Mouse (Mus musculus) liver, adult 2 months (tissue): Measurements from ENCODE around the gene Itsn2. TPM values are rescaled to one million over a fixed set of nuclear protein-coding genes. Genes with fewer than 3 reads are reported as not detected.
"Not testable (repeated sequence)": the region's sequence is repeated elsewhere in the genome, so short reads cannot be mapped to it uniquely, and the experiment has no call there.

Experiments used
- DNase-seq: peaks from one replicate; pipeline ENCODE4 v3.0.0-alpha.2; 2011; ENCODE audit warnings: low read depth, low spot score; ENCODE audit errors: extremely low read depth
- H3K27ac ChIP-seq: fragments of 200-500 bp; replicated peaks from 2 replicates; pipeline ENCODE4 v1.5.1; 2012; ENCODE audit warnings: low read depth, mild to moderate bottlenecking, control low read depth, inconsistent platforms, low read length; ENCODE audit not compliant: insufficient read depth
- H3K27me3 ChIP-seq: fragments of 200-500 bp; 2 replicates; pipeline ENCODE4 v1.6.1; 2012; ENCODE audit warnings: mild to moderate bottlenecking, moderate library complexity, low read length, inconsistent platforms; ENCODE audit not compliant: control insufficient read depth, insufficient read depth
- H3K36me3 ChIP-seq: fragments of 200-500 bp; 2 replicates; pipeline ENCODE4 v1.6.1; 2012; ENCODE audit warnings: low read length, inconsistent platforms; ENCODE audit not compliant: control insufficient read depth, insufficient read depth
- H3K4me1 ChIP-seq: fragments of 200-500 bp; 2 replicates; pipeline ENCODE4 v1.6.1; 2011; ENCODE audit warnings: low read length; ENCODE audit not compliant: control insufficient read depth, insufficient read depth
- H3K4me3 ChIP-seq: fragments of 200-500 bp; 2 replicates; pipeline ENCODE4 v1.5.1; 2011; ENCODE audit warnings: low read depth, mild to moderate bottlenecking, control low read depth, low read length, moderate library complexity; ENCODE audit not compliant: insufficient read depth
- H3K79me2 ChIP-seq: fragments of 200-500 bp; 2 replicates; pipeline ENCODE4 v1.6.1; 2012; ENCODE audit warnings: inconsistent platforms, mild to moderate bottlenecking, low read length, moderate library complexity; ENCODE audit not compliant: control insufficient read depth, insufficient read depth
- H3K9ac ChIP-seq: fragments of 200-500 bp; 2 replicates; pipeline ENCODE4 v1.6.1; 2012; ENCODE audit warnings: low read depth, mild to moderate bottlenecking, control low read depth, inconsistent platforms, low read length
- CTCF ChIP-seq: fragments of 200-500 bp; IDR thresholded peaks from 2 replicates; pipeline ENCODE4 v1.5.1; 2011; ENCODE audit warnings: low read depth, low read length, control low read depth
- POLR2A ChIP-seq: fragments of 200-500 bp; IDR thresholded peaks from 2 replicates; pipeline ENCODE4 v1.6.1; 2011; ENCODE audit warnings: low read length, control low read depth; ENCODE audit not compliant: insufficient read depth; ENCODE audit errors: extremely low read depth
- WGBS: fragments of 180-500 bp; shearing (Covaris S2); methylation state at CpG from one replicate; pipeline ENCODE4 v1.1.7; 2018; 5-methylcytosine and 5-hydroxymethylcytosine counted together
- polyA plus RNA-seq: library from polyadenylated mRNA; depleted of rRNA; stranded (reverse); fragments of >200 nt; gene quantifications from 2 replicates; pipeline ENCODE4 v1.2.3, GENCODE M21; 2012
- total RNA-seq: library from RNA; depleted of rRNA; stranded (reverse); fragments of >200 nt; gene quantifications from 2 replicates; pipeline ENCODE4 v1.2.3, GENCODE M21; 2014

The Itsn2 gene
- total and polyA plus RNA-seq, 2 experiments: 11.6 to 26.8 TPM

DNA sequence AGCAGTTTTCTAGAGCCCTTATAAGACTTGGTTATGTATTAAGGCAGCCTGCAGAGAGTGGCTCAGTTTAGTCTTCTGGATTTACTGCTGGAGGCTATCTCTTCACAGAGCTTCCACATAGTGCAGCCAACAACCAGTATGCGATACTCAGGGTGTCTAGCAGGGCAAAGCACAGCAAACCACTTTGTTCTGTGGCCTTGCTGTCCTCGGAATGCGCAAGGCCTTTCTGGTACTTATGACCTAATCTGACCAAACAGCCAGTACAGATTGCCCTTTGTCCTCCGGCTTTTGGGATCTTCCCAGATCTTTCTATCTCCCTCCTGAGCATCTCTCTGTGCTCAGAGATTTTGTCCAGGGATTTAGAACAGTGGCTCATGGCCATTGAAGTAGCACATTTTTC lies 93.0 kb downstream of the Itsn2 start:
- H3K27me3 ChIP-seq: no peaks in the 10 kb centered on the region
- peak; percentile 43 for DNase-seq
- no peak overlapping the region for H3K9ac ChIP-seq
- no peaks in the 10 kb centered on the region; the same call in 1 of the 2 replicates for H3K36me3 ChIP-seq
- H3K27ac ChIP-seq: no peak overlapping the region
- H3K79me2 ChIP-seq: no peaks in the 10 kb centered on the region
- H3K4me3 ChIP-seq: no peak overlapping the region
- 64% methylated on average over 4 of the region's 4 CpGs for WGBS
- H3K4me1 ChIP-seq: no peaks in the 10 kb centered on the region
- TF ChIP-seq POLR2A (no peak), CTCF (no peak)

DNA sequence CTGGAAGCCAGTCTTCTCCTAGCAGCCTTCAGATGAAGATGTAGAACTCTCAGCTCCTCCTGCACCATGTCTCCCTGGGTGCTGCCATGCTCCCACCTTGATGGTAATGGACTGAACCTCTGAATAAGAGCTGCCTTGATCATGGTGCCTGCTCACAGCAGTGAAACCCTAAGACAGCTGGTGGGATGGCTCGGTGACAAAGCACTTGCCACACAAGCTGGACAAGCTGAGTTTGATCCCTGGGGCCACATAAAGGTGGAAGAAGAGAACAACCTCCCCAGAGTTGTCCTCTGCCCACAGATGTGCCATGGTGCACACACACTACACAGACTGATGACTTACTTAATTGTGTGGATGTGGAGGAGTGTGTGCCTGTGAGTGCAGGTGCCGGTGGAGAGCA lies 95.9 kb downstream of the Itsn2 start:
- TF ChIP-seq POLR2A: no peak
- no peak for TF ChIP-seq CTCF
- Histone ChIP-seq H3K4me1 (no peaks in the 10 kb centered on the region), H3K9ac (no peak overlapping the region), H3K4me3 (no peak overlapping the region), H3K36me3 (no peaks in the 10 kb centered on the region; the same call in 1 of the 2 replicates), H3K27me3 (no peaks in the 10 kb centered on the region), H3K27ac (no peak overlapping the region), H3K79me2 (no peaks in the 10 kb centered on the region)
- no peak for DNase-seq
- 99% methylated on average over 2 of the region's 2 CpGs for WGBS

DNA sequence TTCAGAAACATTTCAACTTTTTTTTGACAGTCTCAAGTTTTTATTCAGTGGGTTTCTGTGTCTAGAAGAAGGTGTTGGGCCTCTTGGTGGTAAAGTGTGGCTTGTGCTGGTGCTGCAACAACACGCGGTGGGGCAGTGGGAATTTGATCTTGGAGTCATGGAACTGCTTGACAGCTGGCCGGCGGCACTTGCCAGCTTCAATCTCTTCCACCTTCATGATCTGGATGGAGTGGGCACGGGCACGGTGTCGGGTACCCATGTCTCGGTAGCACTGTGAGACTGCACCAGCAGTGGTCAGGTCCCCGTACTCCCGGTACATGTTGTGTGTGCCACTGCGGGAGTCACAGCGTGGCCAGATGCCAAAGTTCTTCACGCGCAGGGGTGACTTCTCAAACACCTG lies 96.9 kb downstream of the Itsn2 start:
- 96% methylated on average over 14 of the region's 14 CpGs for WGBS
- TF ChIP-seq POLR2A (no peak), CTCF (no peak)
- DNase-seq: no peak

DNA sequence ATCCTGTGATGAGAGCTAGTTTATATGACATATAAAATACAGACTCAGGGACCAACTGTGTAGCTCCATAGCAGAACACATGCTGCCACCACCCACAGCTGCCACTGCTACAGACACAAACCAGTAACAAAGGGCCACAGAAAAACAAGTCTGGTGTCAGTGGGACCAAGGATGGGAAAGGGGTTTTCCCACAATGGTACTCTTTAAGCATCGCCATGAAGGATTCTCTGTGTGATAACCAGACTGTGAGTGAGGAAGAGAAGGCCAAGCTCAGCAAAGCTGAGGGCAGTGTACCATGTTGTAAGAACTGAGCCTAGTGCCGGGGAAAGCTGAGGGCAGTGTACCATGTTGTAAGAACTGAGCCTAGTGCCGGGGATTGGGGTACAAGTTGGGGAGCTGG lies 98.8 kb downstream of the Itsn2 start:
- no peak overlapping the region for H3K4me3 ChIP-seq
- no peak overlapping the region for H3K27ac ChIP-seq
- no peaks in the 10 kb centered on the region for H3K79me2 ChIP-seq
- no peaks in the 10 kb centered on the region for H3K4me1 ChIP-seq
- 97% methylated on average over 3 of the region's 3 CpGs for WGBS
- no peak overlapping the region for H3K9ac ChIP-seq
- H3K36me3 ChIP-seq: no peaks in the 10 kb centered on the region
- no peak for DNase-seq
- TF ChIP-seq CTCF (no peak), POLR2A (no peak)
- H3K27me3 ChIP-seq: no peaks in the 10 kb centered on the region

More for the DNA sequence above, 96.9 kb downstream of the Itsn2 start:
- H3K9ac ChIP-seq: no peak overlapping the region
- no peaks in the 10 kb centered on the region for H3K4me1 ChIP-seq
- H3K79me2 ChIP-seq: no peaks in the 10 kb centered on the region
- H3K27me3 ChIP-seq: no peaks in the 10 kb centered on the region
- no peak overlapping the region for H3K27ac ChIP-seq
- H3K4me3 ChIP-seq: no peak overlapping the region
- no peaks in the 10 kb centered on the region for H3K36me3 ChIP-seq

DNA sequence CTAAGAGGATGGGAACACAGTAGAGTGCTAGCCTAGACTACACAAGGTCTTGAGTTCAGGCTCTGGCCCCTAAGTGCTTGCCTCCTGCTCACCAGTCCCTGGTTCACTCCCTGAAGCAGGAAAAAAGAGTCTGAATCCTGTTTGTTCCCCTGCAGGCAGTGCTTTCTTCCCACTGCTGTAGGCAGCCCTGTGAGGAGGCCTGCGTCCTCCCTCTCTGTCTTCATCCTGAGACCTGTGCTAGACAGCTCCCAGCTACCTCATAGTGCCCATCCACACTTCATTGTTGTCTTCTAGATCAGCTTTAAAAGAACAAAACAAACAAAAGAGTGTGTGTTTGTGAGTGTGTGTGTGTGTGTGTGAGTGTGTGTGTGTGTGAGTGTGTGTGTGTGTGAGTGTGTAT lies 102.1 kb downstream of the Itsn2 start:
- H3K27me3 ChIP-seq: no peaks in the 10 kb centered on the region
- TF ChIP-seq POLR2A: no peak
- TF ChIP-seq CTCF: no peak
- 88% methylated on average over 1 of the region's 1 CpGs for WGBS
- H3K79me2 ChIP-seq: no peaks in the 10 kb centered on the region
- peaks cover 6% of the 10 kb centered on the region; the same call in 1 of the 2 replicates for H3K36me3 ChIP-seq
- DNase-seq: no peak
- H3K4me1 ChIP-seq: no peaks in the 10 kb centered on the region
- no peak overlapping the region for H3K4me3 ChIP-seq
- no peak overlapping the region for H3K27ac ChIP-seq
- H3K9ac ChIP-seq: no peak overlapping the region

DNA sequence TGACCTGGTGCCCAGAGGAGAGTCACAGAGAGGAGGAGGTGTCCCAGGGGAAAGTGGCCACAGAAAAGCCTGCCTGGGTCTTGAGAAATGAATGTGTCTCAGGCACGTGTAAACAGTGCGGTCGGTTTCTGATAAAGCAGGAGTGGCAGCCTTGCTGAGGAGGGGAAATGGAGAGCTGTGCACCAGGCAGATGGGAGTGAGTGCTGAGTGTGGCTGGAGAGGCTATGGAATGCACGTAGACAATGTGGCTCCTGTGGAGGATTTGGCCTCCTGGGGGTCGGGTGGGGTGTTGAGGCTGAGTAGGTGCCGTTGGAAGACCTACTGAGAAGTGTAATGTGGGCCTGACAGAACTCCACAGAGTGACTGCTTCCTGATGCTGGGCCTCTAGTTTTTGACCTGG lies 113.2 kb downstream of the Itsn2 start:
- not testable (repeated sequence) for H3K27me3 ChIP-seq, H3K9ac ChIP-seq, H3K4me1 ChIP-seq, H3K4me3 ChIP-seq, DNase-seq, H3K27ac ChIP-seq, H3K79me2 ChIP-seq
- peaks cover 26% of the 10 kb centered on the region for H3K36me3 ChIP-seq
- 87% methylated on average over 6 of the region's 6 CpGs for WGBS
